Mouse (Mus musculus) monocyte, adult 5-6 weeks (primary cell): ENCODE measurements around the gene Olfr685. TPM values are rescaled to one million over a fixed set of nuclear protein-coding genes. Genes with fewer than 3 reads are reported as not detected.

Experiments used
- ATAC-seq: fragments of 153-309, 156-312 bp; replicated peaks from 2 replicates; pipeline ENCODE4 v1.8.0; 2017; ENCODE audit warnings: mild to moderate bottlenecking; ENCODE audit not compliant: low TSS enrichment, insufficient number of reproducible peaks, severe bottlenecking, poor library complexity, low FRiP score
- total RNA-seq: library from RNA; stranded (forward); fragments of 200-1000, 200-491, 200-594 nt; gene quantifications from 3 replicates; pipeline ENCODE4 v1.2.3, GENCODE M21; 2017

The Olfr685 gene
- not detected in 3 replicates for total RNA-seq

- no peak for ATAC-seq
Measured at GRCm38 (mm10) chr7:105185912-105186311, at the start of gene Olfr685. Gene Olfr685, minus strand, starts transcription at chr7:105186012.

GRCm38 (mm10) chr7:105229386-105229785 lies 43.6 kb upstream of the Olfr685 start:
- ATAC-seq = no peak

- ATAC-seq = no peak
Measured at GRCm38 (mm10) chr7:105228138-105228537, 42.3 kb upstream of the Olfr685 start.

- no peak for ATAC-seq
Measured at GRCm38 (mm10) chr7:105226703-105227102, 40.9 kb upstream of the Olfr685 start.

- no peak for ATAC-seq
Measured at GRCm38 (mm10) chr7:105226072-105226471, 40.3 kb upstream of the Olfr685 start.

GRCm38 (mm10) chr7:105218281-105218680 lies 32.5 kb upstream of the Olfr685 start:
- ATAC-seq = no peak

- ATAC-seq = no peak
Measured at GRCm38 (mm10) chr7:105214761-105215160, 28.9 kb upstream of the Olfr685 start.

GRCm38 (mm10) chr7:105207385-105207784 lies 21.6 kb upstream of the Olfr685 start, which contains the start of gene Olfr686:
Gene Olfr686, minus strand, starts transcription at chr7:105207485.
- ATAC-seq = no peak

GRCm38 (mm10) chr7:105170773-105171172 lies 15.0 kb downstream of the Olfr685 start:
- ATAC-seq = no peak

GRCm38 (mm10) chr7:105163553-105163952 lies 22.3 kb downstream of the Olfr685 start, which contains the start of gene Olfr684:
Gene Olfr684, minus strand, starts transcription at chr7:105163653.
- no peak for ATAC-seq

GRCm38 (mm10) chr7:105146912-105147311 lies 38.9 kb downstream of the Olfr685 start, which contains the start of gene Olfr683:
Gene Olfr683, minus strand, starts transcription at chr7:105147012.
- no peak for ATAC-seq

- ATAC-seq = no peak
Measured at GRCm38 (mm10) chr7:105141275-105141674, 44.5 kb downstream of the Olfr685 start.

Other genes starting within 250 kb of the Olfr685 start
- not detected in 3 replicates for gene Olfr670, start 223.4 kb downstream of the Olfr685 start, total RNA-seq
- not detected in 3 replicates for gene Olfr671, start 206.9 kb downstream of the Olfr685 start, total RNA-seq
- not detected in 3 replicates for gene Olfr672, start 184.0 kb downstream of the Olfr685 start, total RNA-seq
- gene Olfr675, start 157.6 kb downstream of the Olfr685 start, total RNA-seq = not detected in 3 replicates
- not detected in 3 replicates for gene Olfr676, start 153.3 kb downstream of the Olfr685 start, total RNA-seq
- not detected in 3 replicates for gene Olfr677, start 134.6 kb downstream of the Olfr685 start, total RNA-seq
- gene Olfr678, start 121.5 kb downstream of the Olfr685 start, total RNA-seq = not detected in 3 replicates
- gene Olfr679, start 104.8 kb downstream of the Olfr685 start, total RNA-seq = not detected in 3 replicates
- not detected in 3 replicates for gene Olfr680-ps1, start 93.2 kb downstream of the Olfr685 start, total RNA-seq
- not detected in 3 replicates for gene Olfr681, start 69.2 kb downstream of the Olfr685 start, total RNA-seq
- gene Olfr683, start 39.0 kb downstream of the Olfr685 start, total RNA-seq = not detected in 3 replicates
- not detected in 3 replicates for gene Olfr684, start 22.4 kb downstream of the Olfr685 start, total RNA-seq
- not detected in 3 replicates for gene Olfr686, start 21.5 kb upstream of the Olfr685 start, total RNA-seq
- not detected in 3 replicates for gene Olfr688, start 102.1 kb upstream of the Olfr685 start, total RNA-seq
- not detected in 3 replicates for gene Olfr689, start 125.2 kb upstream of the Olfr685 start, total RNA-seq
- gene Olfr690, start 148.1 kb upstream of the Olfr685 start, total RNA-seq = 0.39 TPM in 1 of 3 replicates, not detected in the others
- not detected in 3 replicates for gene Olfr691, start 156.3 kb upstream of the Olfr685 start, total RNA-seq
- not detected in 3 replicates for gene Olfr692, start 182.2 kb upstream of the Olfr685 start, total RNA-seq
- not detected in 3 replicates for gene Gm5901, start 189.0 kb upstream of the Olfr685 start, total RNA-seq
- gene Fam160a2, start 214.0 kb upstream of the Olfr685 start, total RNA-seq = 11.8 to 20.1 TPM (median 19.5 TPM) in 3 replicates
- not detected in 3 replicates for gene Cnga4, start 218.6 kb upstream of the Olfr685 start, total RNA-seq
- gene Cckbr, start 239.7 kb upstream of the Olfr685 start, total RNA-seq = not detected in 3 replicates